Mouse (Mus musculus) lung, embryonic 14.5 days (tissue): ENCODE measurements at regions not wholly inside any gene's neighbourhood (a gene's known extent, or its start where the extent isn't known, plus 50 kb on each side); places are given as distances from the start of the nearest gene placed in this dataset.

Experiments used
- ATAC-seq: fragments of 200-750 bp; cut with Nextera tagmentation; 2 replicates; pipeline ENCODE4 v1.8.0; 2017; ENCODE audit warnings: mild to moderate bottlenecking, moderate TSS enrichment, moderate library complexity; ENCODE audit not compliant: insufficient read depth
- DNase-seq: peaks from one replicate; pipeline ENCODE4 v3.0.0-alpha.2; 2015
- H3K27ac ChIP-seq: fragments of 300-500 bp; sonication (generic); 2 replicates; pipeline ENCODE4 v1.5.1; 2014; ENCODE audit warnings: low read depth, mild to moderate bottlenecking, moderate library complexity
- H3K27me3 ChIP-seq: fragments of 300-500 bp; sonication (generic); 2 replicates; pipeline ENCODE4 v1.6.1; 2014; ENCODE audit warnings: low read length, control low read depth; ENCODE audit not compliant: insufficient read depth
- H3K36me3 ChIP-seq: fragments of 300-500 bp; sonication (generic); 2 replicates; pipeline ENCODE4 v1.6.1; 2014; ENCODE audit warnings: control low read depth; ENCODE audit not compliant: insufficient read depth
- H3K4me1 ChIP-seq: fragments of 300-500 bp; sonication (generic); 2 replicates; pipeline ENCODE4 v1.6.1; 2014; ENCODE audit warnings: antibody characterized with exemption, control low read depth; ENCODE audit not compliant: insufficient read depth
- H3K4me2 ChIP-seq: fragments of 300-500 bp; sonication (generic); 2 replicates; pipeline ENCODE4 v1.6.1; 2014; ENCODE audit warnings: mild to moderate bottlenecking
- H3K4me3 ChIP-seq: fragments of 300-500 bp; sonication (generic); 2 replicates; pipeline ENCODE4 v1.5.1; 2014; ENCODE audit warnings: low read depth, low read length
- H3K9ac ChIP-seq: fragments of 300-500 bp; sonication (generic); 2 replicates; pipeline ENCODE4 v1.6.1; 2014
- H3K9me3 ChIP-seq: fragments of 300-500 bp; sonication (generic); 2 replicates; pipeline ENCODE4 v1.6.1; 2016; ENCODE audit warnings: low read depth, low read length, control low read depth
- CTCF ChIP-seq: IDR thresholded peaks from 2 replicates; pipeline ENCODE4 v1.5.1; 2016; ENCODE audit warnings: antibody characterized with exemption, low read depth
- WGBS: fragments of 180-500 bp; shearing (Covaris S2); extraction: QIAGEN DNeasy Blood & Tissue Kit; methylation state at CpG from one replicate; pipeline ENCODE4 v1.1.7; 2014; 5-methylcytosine and 5-hydroxymethylcytosine counted together

DNA sequence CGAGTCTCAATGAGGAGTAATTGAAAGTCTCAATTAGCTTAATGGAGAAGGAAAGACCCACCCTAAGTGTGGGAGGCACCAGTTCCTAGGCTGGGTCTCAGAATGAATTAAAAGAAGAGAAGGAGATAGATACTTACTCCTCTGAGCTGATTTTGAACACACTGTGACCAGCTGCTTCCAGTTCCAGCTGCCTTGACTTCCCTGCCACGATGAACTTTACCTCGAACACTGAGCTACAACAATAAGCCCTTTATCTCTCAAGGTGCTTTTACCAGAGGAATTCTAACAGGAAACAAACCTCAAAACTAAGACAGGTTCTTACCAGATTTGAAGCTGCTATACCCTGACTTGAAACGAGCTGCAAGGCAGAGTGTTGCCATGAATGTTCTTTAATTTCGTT is 703.5 kb upstream of the Adgra3 start:
- Histone ChIP-seq H3K9me3 (no peaks in the 10 kb centered on the region), H3K36me3 (no peaks in the 10 kb centered on the region), H3K9ac (no peak overlapping the region), H3K4me1 (no peaks in the 10 kb centered on the region), H3K27ac (no peak overlapping the region), H3K27me3 (no peaks in the 10 kb centered on the region), H3K4me3 (no peak overlapping the region), H3K4me2 (no peak overlapping the region)
- TF ChIP-seq CTCF: no peak
- DNase-seq (no peak), ATAC-seq (no peak)
- 71% methylated on average over 5 of the region's 5 CpGs for WGBS

GRCm38 (mm10) chr5:50760386-50760785 is 701.6 kb upstream of the Adgra3 start:
- Histone ChIP-seq H3K9ac (no peak overlapping the region), H3K4me1 (no peaks in the 10 kb centered on the region), H3K9me3 (no peaks in the 10 kb centered on the region), H3K27me3 (no peaks in the 10 kb centered on the region), H3K27ac (no peak overlapping the region), H3K36me3 (no peaks in the 10 kb centered on the region), H3K4me3 (no peak overlapping the region), H3K4me2 (no peak overlapping the region)
- TF ChIP-seq CTCF: no peak
- 72% methylated on average over 3 of the region's 3 CpGs for WGBS
- DNase-seq (no peak), ATAC-seq (no peak)

DNA sequence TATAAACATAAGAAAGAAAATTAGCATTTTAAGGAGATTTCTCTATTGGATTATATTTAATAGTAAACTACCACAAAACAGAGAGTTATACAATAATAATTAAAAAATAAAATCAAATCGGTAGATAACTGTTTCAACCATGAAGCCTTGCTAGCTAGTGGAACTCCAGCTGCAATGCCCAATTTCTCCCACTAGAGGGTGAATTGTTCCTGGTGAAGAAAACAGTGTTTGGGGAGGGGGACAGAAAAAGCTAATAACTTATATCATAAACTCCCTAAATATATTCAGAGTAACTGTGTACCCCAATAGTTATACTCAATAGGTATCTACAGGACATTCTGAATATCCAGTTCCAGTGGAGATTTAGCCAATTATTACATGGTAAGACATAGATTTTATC is 694.0 kb upstream of the Adgra3 start:
- Histone ChIP-seq H3K4me3 (no peak overlapping the region), H3K9me3 (no peaks in the 10 kb centered on the region), H3K27ac (no peak overlapping the region), H3K27me3 (no peaks in the 10 kb centered on the region), H3K4me2 (no peak overlapping the region), H3K9ac (no peak overlapping the region), H3K4me1 (no peaks in the 10 kb centered on the region), H3K36me3 (no peaks in the 10 kb centered on the region)
- WGBS: 50% methylated on average over 1 of the region's 1 CpGs
- peak; percentile 75 for DNase-seq
- TF ChIP-seq CTCF: peak; percentile 69
- ATAC-seq: no peak

GRCm38 (mm10) chr5:50751358-50751757 is 692.6 kb upstream of the Adgra3 start:
- no peak for TF ChIP-seq CTCF
- H3K27me3 ChIP-seq: no peaks in the 10 kb centered on the region
- H3K4me1 ChIP-seq: no peaks in the 10 kb centered on the region
- H3K4me2 ChIP-seq: no peak overlapping the region
- no peak overlapping the region for H3K27ac ChIP-seq
- H3K36me3 ChIP-seq: no peaks in the 10 kb centered on the region
- H3K4me3 ChIP-seq: no peak overlapping the region
- WGBS: 68% methylated on average over 3 of the region's 3 CpGs
- no peak overlapping the region for H3K9ac ChIP-seq
- DNase-seq: no peak
- H3K9me3 ChIP-seq: no peaks in the 10 kb centered on the region
- ATAC-seq: no peak

DNA sequence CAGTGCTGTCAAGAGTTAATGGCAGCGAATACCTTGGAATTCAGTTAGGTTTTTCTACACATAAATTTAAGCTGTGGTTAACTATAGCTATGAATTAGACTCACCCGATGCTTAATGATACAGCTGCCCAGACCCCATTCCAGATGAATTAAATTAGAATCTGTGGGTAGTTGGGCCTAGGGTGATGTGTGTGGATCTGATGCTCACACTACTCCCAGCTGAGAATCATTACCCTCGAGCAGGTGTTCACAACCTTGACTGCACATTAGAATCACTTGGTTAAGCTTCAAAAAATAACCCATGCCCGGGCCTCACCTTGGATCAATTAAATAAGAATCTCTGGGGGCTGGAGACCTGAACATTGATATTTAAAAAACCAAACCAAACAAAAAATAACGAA is 684.2 kb upstream of the Adgra3 start:
- H3K27ac ChIP-seq: no peak overlapping the region
- H3K27me3 ChIP-seq: no peaks in the 10 kb centered on the region
- no peak overlapping the region for H3K4me3 ChIP-seq
- no peaks in the 10 kb centered on the region for H3K36me3 ChIP-seq
- no peaks in the 10 kb centered on the region for H3K4me1 ChIP-seq
- H3K9ac ChIP-seq: no peak overlapping the region
- no peak overlapping the region for H3K4me2 ChIP-seq
- ATAC-seq (no peak), DNase-seq (no peak)
- no peak for TF ChIP-seq CTCF
- WGBS: 79% methylated on average over 5 of the region's 5 CpGs
- H3K9me3 ChIP-seq: no peaks in the 10 kb centered on the region

DNA sequence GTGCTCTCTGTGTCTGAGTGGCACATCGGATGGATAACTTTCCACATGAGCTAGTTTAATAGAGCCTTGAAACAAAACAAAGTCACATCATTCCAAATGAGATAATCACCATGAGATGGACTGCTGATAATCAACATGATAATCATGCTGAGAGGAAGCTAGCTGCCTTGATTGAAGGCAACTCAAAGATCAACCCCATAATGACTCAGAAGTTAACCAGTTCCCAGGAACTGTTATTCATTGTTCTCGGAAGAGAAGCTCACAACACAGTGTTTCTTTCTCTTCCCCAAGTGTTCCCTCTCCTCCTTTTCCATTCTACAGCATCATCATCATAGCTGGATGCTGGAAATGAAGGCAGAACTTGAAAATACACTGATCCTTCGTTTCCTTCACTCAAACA is 674.9 kb upstream of the Adgra3 start:
- ATAC-seq: no peak
- H3K9ac ChIP-seq: no peak overlapping the region
- WGBS: 66% methylated on average over 3 of the region's 3 CpGs

GRCm38 (mm10) chr5:50728337-50729003 is 669.7 kb upstream of the Adgra3 start:
- no peaks in the 10 kb centered on the region for H3K9me3 ChIP-seq
- no peak overlapping the region for H3K9ac ChIP-seq
- no peak overlapping the region for H3K4me2 ChIP-seq
- ATAC-seq (no peak), DNase-seq (no peak)
- no peaks in the 10 kb centered on the region for H3K4me1 ChIP-seq
- TF ChIP-seq CTCF: no peak
- no peak overlapping the region for H3K27ac ChIP-seq
- no peak overlapping the region for H3K4me3 ChIP-seq
- no peaks in the 10 kb centered on the region for H3K36me3 ChIP-seq
- H3K27me3 ChIP-seq: no peaks in the 10 kb centered on the region
- 54% methylated on average over 1 of the region's 1 CpGs for WGBS

More for the DNA sequence above, 674.9 kb upstream of the Adgra3 start:
- no peak for TF ChIP-seq CTCF
- Histone ChIP-seq H3K4me3 (no peak overlapping the region), H3K27ac (no peak overlapping the region), H3K9me3 (no peaks in the 10 kb centered on the region), H3K27me3 (no peaks in the 10 kb centered on the region), H3K4me1 (no peaks in the 10 kb centered on the region), H3K36me3 (no peaks in the 10 kb centered on the region), H3K4me2 (no peak overlapping the region)
- no peak for DNase-seq
